Mouse (Mus musculus) heart, adult 2 months (tissue): ENCODE measurements at regions not wholly inside any gene's neighbourhood (a gene's known extent, or its start where the extent isn't known, plus 50 kb on each side); places are given as distances from the start of the nearest gene placed in this dataset.

Experiments used
- CTCF ChIP-seq: fragments of 200-600 bp; IDR thresholded peaks from 2 replicates; pipeline ENCODE4 v1.8.1; 2022; ENCODE audit warnings: antibody characterized with exemption, mild to moderate bottlenecking, moderate library complexity
- EP300 ChIP-seq: fragments of 200-500 bp; IDR thresholded peaks from 2 replicates; pipeline ENCODE4 v1.6.1; 2011; ENCODE audit warnings: low read depth, low read length, control low read depth; ENCODE audit not compliant: insufficient read depth
- POLR2A ChIP-seq: fragments of 200-500 bp; IDR thresholded peaks from 2 replicates; pipeline ENCODE4 v1.6.1; 2011; ENCODE audit warnings: mild to moderate bottlenecking, low read depth, low read length, control low read depth; ENCODE audit not compliant: insufficient read depth

- TF ChIP-seq POLR2A, result no peak
- TF ChIP-seq CTCF, result no peak
- TF ChIP-seq EP300, result no peak
These were observed 156.6 kb downstream of the Zfp326 start for GRCm38 (mm10) chr5:106032956-106033355.
